Mouse (Mus musculus): ENCODE results near the gene Gm20696.

DNA sequence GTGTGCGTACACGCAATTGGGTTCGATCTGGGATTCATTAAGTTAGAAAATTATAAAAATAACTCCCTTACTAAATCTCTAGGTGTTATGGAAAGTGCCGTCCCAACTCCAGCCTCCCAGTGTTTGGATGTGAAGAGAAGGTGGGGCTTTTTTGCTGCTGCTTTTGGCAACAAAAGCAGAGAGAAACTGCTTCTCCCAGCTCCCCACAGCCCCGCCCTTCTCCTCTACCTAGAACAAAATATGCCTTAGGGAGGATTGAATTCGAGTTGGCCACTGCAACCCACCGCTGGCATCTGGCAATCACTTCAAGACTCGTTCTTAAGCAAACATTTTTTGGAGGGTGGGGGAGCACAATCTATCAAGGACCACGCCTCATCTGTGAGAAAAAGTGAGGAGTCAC, 191.6 kb downstream of the Gm20696 start:
- TF ChIP-seq POLR2A (IDR thresholded peaks at IDR 0.05; ENCODE audit: extremely low read depth, insufficient read depth, low read length) (no peak), CTCF (IDR thresholded peaks at IDR 0.05; ENCODE audit: extremely low read depth, insufficient read depth, low read length) (no peak)
